Mouse (Mus musculus): ENCODE results near the gene Rps27rt.

DNA sequence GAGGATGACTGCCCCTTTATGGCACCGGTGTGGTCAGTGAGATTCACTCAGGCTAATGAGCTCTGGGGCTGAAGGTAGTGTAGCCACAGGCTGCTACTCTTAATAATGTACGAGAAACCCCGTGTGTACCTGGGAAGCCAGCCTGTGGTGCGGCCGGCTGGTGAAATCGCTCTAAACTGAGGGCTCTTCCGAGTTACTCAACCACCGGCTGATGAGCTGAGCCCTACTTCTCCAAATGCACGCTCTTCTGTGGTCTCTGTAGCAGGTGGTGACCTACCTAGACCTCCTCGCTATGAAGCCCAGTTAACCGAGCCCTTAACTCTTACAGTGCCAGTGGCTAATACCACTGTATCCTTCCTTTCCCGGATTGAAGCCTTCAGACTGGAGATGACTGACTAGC, 29.8 kb upstream of the Rps27rt start:
- TF ChIP-seq CTCF (IDR thresholded peaks at IDR 0.05; ENCODE audit: low read depth, low read length), result no peak
- no peak for TF ChIP-seq POLR2A (IDR thresholded peaks at IDR 0.05; ENCODE audit: extremely low read depth, insufficient read depth, low read length)
